27 mouse cellular contexts compared by ENCODE assay signal in the genomic region with DNA sequence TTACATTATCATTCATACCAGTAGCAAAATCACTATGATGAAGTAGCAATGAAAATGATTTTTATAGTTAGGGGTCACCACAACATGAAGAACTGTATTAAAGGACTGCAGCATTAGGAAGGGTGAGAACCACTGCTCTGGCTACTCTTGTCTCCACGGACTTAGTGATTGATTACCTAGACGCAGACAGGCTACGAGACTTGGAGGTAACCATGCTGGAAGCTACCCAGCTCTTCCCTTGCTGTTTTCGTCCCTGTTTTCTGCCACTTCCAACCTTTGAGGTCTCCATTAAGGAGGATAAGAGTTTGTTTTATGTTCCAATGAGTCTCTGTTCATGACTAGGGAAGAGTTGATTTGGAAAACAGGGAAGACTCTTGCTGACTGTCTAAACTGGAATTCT. TPM values are rescaled to one million over a fixed set of nuclear protein-coding genes. Genes with fewer than 3 reads are reported as not detected.
"Had no signal": no experiment of that assay in that cellular context is flagged by ENCODE, and none has a peak within 500 bp of the region (broad histone marks: within the 10 kb centered on the region; RNA-seq: fewer than 3 reads in every experiment).

No protein-coding gene starts in this region.

- H3K9ac ChIP-seq: embryonic facial prominence, embryonic 12.5 days; embryonic facial prominence, embryonic 13.5 days; embryonic facial prominence, embryonic 15.5 days; forebrain, embryonic 12.5 days; forebrain, embryonic 13.5 days; forebrain, embryonic 15.5 days; forebrain, postnatal 0 days had no signal

- H3K9me3 ChIP-seq: embryonic facial prominence, embryonic 10.5 days; embryonic facial prominence, embryonic 12.5 days; embryonic facial prominence, embryonic 13.5 days; embryonic facial prominence, embryonic 15.5 days; forebrain, embryonic 10.5 days; forebrain, embryonic 12.5 days; forebrain, embryonic 13.5 days; forebrain, embryonic 15.5 days had no signal

- H3K4me1 ChIP-seq: embryonic facial prominence, embryonic 10.5 days; embryonic facial prominence, embryonic 12.5 days; embryonic facial prominence, embryonic 13.5 days; embryonic facial prominence, embryonic 15.5 days; forebrain, embryonic 10.5 days; forebrain, embryonic 12.5 days; forebrain, embryonic 13.5 days; forebrain, embryonic 15.5 days had no signal

- H3K36me3 ChIP-seq: embryonic facial prominence, embryonic 10.5 days; embryonic facial prominence, embryonic 12.5 days; embryonic facial prominence, embryonic 13.5 days; embryonic facial prominence, embryonic 15.5 days; forebrain, embryonic 10.5 days; forebrain, embryonic 12.5 days; forebrain, embryonic 15.5 days had no signal

- H3K27ac ChIP-seq: embryonic facial prominence, embryonic 10.5 days; embryonic facial prominence, embryonic 12.5 days; embryonic facial prominence, embryonic 13.5 days; embryonic facial prominence, embryonic 15.5 days; forebrain, embryonic 10.5 days; forebrain, embryonic 12.5 days; forebrain, embryonic 13.5 days; forebrain, embryonic 15.5 days had no signal

- H3K4me2 ChIP-seq: embryonic facial prominence, embryonic 12.5 days; embryonic facial prominence, embryonic 13.5 days; embryonic facial prominence, embryonic 15.5 days; forebrain, embryonic 12.5 days; forebrain, embryonic 13.5 days; forebrain, embryonic 15.5 days had no signal

- H3K4me3 ChIP-seq: embryonic facial prominence, embryonic 10.5 days; embryonic facial prominence, embryonic 12.5 days; embryonic facial prominence, embryonic 13.5 days; embryonic facial prominence, embryonic 15.5 days; erythroblast, embryonic 14.5 days; forebrain, embryonic 10.5 days; forebrain, embryonic 12.5 days; forebrain, embryonic 13.5 days; forebrain, embryonic 15.5 days; gastrocnemius, adult 2 months had no signal

- DNase-seq: cerebellum, adult 2 months; cerebellum, adult 8-10 months; cerebellum, adult 9-10 months; cerebellum, adult 9-11 months; cerebellum, postnatal 10 days; cerebellum, postnatal 14 days; cerebellum, postnatal 25 days; cerebellum, postnatal 36 days; embryo, embryonic 11 days; forebrain, postnatal 0 days; gastrocnemius, adult 2 months; gastrocnemius, postnatal 10 days; gastrocnemius, postnatal 14 days; gastrocnemius, postnatal 25 days; gastrocnemius, postnatal 36 days; heart, adult 18-20 months had no signal

- H3K27me3 ChIP-seq: embryonic facial prominence, embryonic 12.5 days; embryonic facial prominence, embryonic 13.5 days; embryonic facial prominence, embryonic 15.5 days; forebrain, embryonic 12.5 days; forebrain, embryonic 13.5 days; forebrain, embryonic 15.5 days had no signal

- ATAC-seq: forebrain, embryonic 13.5 days; forebrain, embryonic 14.5 days; forebrain, embryonic 15.5 days; forebrain, embryonic 16.5 days; forebrain, postnatal 0 days had no signal

RNA-seq across cellular contexts. Expression of gene Plau, which starts 27.7 kb away (rescaled TPM):
- polyA plus RNA-seq: erythroblast, embryonic 14.5 days had no signal
